Mouse (Mus musculus): Measurements from ENCODE around the gene Stard5. TPM values are rescaled to one million over a fixed set of nuclear protein-coding genes. Genes with fewer than 3 reads are reported as not detected.

The Stard5 gene
- polyA plus RNA-seq, 1 experiment from 2014 or later = 13.4 TPM

DNA sequence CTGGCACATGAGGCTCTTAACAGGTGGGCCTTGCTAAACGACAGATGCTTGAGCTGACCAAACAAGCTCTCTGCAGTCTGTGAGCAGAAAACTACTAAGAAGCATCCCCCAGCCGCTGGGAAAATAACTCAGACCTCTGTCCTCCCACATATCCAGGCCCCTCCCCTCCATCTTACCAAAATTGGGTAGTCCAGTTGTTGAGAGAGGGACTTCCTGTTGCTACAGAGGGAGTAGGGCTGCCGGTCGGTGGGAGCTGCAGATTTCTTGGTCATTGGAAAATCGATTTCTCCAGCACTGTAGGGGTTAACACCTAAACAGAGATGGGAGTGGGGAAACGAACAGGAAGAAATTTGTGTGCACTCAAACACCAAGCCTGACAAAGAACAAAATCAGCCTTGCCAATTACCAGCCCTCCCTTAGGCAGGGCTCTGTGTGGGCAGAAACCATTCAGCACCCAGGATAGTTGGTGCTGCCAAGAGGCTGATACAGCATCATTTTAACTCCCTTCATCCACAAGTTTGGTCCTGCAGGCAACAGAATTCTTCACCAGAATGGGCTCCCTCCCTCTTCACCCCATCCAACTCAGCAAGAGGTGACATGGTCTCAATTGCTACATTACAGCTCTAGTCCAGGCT is 51.0 kb downstream of the Stard5 start:
- DNase-seq (ENCODE audit: low spot score) = no peak
- H3K9me3 ChIP-seq (ENCODE audit: low read length) = no peaks in the 10 kb centered on the region
- 21% methylated on average over 6 of the region's 6 CpGs for WGBS
- H3K4me1 ChIP-seq (ENCODE audit: insufficient read depth, low read depth, low read length) = no peaks in the 10 kb centered on the region
- no peak overlapping the region for H3K27ac ChIP-seq (ENCODE audit: low read length)
- no peaks in the 10 kb centered on the region for H3K27me3 ChIP-seq (replicated peaks; ENCODE audit: insufficient read depth, low read length)
- no peaks in the 10 kb centered on the region for H3K36me3 ChIP-seq (ENCODE audit: insufficient read depth, low read length)
- H3K4me3 ChIP-seq (ENCODE audit: low read depth, low read length) = no peak overlapping the region
- no peak overlapping the region for H3K4me2 ChIP-seq (replicated peaks; ENCODE audit: low read depth, low read length)
- no peak overlapping the region for H3K9ac ChIP-seq (replicated peaks; ENCODE audit: low read depth)
- no peak for TF ChIP-seq CTCF (IDR thresholded peaks at IDR 0.05)
- TF ChIP-seq EP300 (IDR thresholded peaks at IDR 0.05) = no peak
- ATAC-seq = no peak

DNA sequence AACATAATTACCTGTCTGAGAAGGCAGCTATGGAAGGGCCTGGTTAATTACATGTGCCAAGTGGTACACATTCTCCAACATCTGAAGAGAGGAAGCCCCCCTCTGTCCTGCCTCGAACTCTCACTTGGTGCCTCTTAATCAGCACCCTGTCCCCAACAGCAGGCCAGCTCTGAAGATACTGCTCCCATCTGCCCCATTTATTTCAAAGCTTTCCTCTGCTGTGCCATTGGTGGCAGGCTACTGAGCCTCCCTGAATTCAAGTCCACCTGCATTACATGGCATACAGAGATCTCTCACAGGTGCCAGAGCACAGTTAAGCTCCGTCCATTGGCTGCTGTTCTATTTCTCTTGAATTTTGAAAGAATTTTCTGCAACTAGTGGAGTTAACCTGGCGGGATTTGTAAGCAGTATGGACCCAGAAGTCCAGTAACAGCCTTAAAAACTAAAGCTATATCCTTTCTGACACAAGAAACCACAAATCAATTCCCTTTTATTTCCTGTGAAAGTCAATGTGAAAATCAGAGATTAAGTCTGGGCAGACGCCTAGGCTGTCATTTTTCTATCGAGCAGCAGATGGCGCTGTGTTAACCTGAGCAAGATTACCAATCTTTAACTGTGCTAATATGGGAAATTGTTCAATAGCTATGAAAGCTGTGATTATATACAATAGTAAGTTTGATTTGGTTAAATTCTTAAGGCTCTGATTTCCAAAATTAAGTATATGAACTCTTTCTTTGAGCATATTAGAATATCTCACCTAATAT is 63.9 kb downstream of the Stard5 start:
- no peaks in the 10 kb centered on the region for H3K36me3 ChIP-seq (ENCODE audit: insufficient read depth, low read length)
- no peak overlapping the region for H3K27ac ChIP-seq (ENCODE audit: low read length)
- DNase-seq (ENCODE audit: low spot score) (peak; percentile 38), ATAC-seq (no peak)
- H3K9ac ChIP-seq (replicated peaks; ENCODE audit: low read depth) = no peak overlapping the region
- 32% methylated on average over 6 of the region's 6 CpGs for WGBS
- no peak overlapping the region for H3K4me3 ChIP-seq (ENCODE audit: low read depth, low read length)
- no peak overlapping the region for H3K4me2 ChIP-seq (replicated peaks; ENCODE audit: low read depth, low read length)
- H3K27me3 ChIP-seq (replicated peaks; ENCODE audit: insufficient read depth, low read length) = no peaks in the 10 kb centered on the region
- no peaks in the 10 kb centered on the region for H3K4me1 ChIP-seq (ENCODE audit: insufficient read depth, low read depth, low read length)
- TF ChIP-seq CTCF (IDR thresholded peaks at IDR 0.05) (peak; percentile 79), EP300 (IDR thresholded peaks at IDR 0.05) (no peak)
- H3K9me3 ChIP-seq (ENCODE audit: low read length) = no peaks in the 10 kb centered on the region

DNA sequence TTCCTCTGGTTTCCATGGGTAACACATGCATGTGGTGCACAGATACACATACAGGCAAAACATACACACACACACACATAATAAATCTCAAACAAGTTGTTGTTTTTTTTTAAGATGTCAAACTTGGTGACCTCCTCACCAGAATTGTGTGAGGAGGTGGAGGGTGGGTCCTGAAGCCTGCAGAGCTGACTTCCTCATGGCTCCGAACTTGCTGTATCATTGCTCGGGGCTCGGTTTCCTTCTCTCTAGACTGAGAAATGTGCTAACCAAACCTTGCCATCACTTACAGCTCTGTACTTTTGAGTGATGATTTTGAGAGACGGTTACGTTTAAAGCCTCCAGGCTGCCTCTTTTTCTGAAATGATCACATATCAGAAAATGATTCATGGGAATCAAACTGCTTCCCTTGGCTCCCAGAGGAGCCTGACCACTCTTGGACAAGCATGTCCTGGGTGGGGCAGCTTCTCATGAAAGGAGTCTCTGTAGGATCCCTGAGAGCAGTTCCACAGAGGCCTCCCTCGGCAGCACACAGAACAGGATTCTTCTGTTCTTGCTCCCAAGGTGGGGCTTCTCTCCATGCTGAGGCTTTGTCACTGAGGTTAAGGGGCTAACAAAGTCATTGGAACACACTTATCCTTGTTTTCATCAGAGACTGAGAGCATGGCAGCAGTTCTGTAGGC is 67.4 kb downstream of the Stard5 start:
- Histone ChIP-seq H3K36me3 (ENCODE audit: insufficient read depth, low read length) (no peaks in the 10 kb centered on the region), H3K4me2 (replicated peaks; ENCODE audit: low read depth, low read length) (no peak overlapping the region), H3K9ac (replicated peaks; ENCODE audit: low read depth) (no peak overlapping the region), H3K4me1 (ENCODE audit: insufficient read depth, low read depth, low read length) (no peaks in the 10 kb centered on the region), H3K4me3 (ENCODE audit: low read depth, low read length) (no peak overlapping the region), H3K27ac (ENCODE audit: low read length) (no peak overlapping the region), H3K9me3 (ENCODE audit: low read length) (no peaks in the 10 kb centered on the region), H3K27me3 (replicated peaks; ENCODE audit: insufficient read depth, low read length) (no peaks in the 10 kb centered on the region)
- no peak for ATAC-seq
- WGBS = 47% methylated on average over 6 of the region's 6 CpGs
- TF ChIP-seq EP300 (IDR thresholded peaks at IDR 0.05) (no peak), CTCF (IDR thresholded peaks at IDR 0.05) (no peak)
- DNase-seq (ENCODE audit: low spot score) = no peak

Other genes with a start within 250 kb of the Stard5 start
- 0.11 and 0.24 TPM in 2 replicates for gene Tmc3, start 47.0 kb upstream of the Stard5 start, polyA plus RNA-seq (2015; fragmentation: Nextera tagmentation; extraction: Ambion mirVana)
- gene Il16, start 113.8 kb downstream of the Stard5 start, polyA plus RNA-seq (2015; fragmentation: Nextera tagmentation; extraction: Ambion mirVana) = 7.9 and 8.0 TPM in 2 replicates
- gene Cfap161, start 162.9 kb downstream of the Stard5 start, polyA plus RNA-seq (2015; fragmentation: Nextera tagmentation; extraction: Ambion mirVana) = 6.8 and 10.4 TPM in 2 replicates

All from lung, postnatal 0 days (tissue).